Mouse (Mus musculus): ENCODE data around the gene Ift81.

DNA sequence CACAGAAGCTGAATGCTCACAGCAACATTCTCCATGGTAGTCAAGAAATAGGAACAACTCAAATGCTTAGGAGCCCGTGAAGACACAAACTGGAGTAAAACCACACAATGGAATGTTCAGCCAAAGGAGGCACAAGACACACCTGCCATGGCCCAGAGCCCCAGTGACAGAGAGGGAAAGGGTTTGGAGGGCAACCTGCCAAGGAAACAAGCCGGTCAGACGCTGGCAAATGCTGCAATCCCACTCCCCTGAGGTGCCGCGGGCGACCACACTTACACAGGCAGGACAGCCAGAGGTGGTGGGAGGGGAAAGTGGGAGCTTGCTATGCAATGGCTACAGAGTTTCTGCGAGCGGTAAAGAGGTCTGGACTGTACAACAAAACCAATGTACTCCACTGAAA is 80.4 kb downstream of the Ift81 start:
- no peak for TF ChIP-seq CTCF (IDR thresholded peaks at IDR 0.05; ENCODE audit: low read depth)
- TF ChIP-seq EP300 (IDR thresholded peaks at IDR 0.05; ENCODE audit: low read depth): no peak
